Mouse (Mus musculus) urinary bladder, postnatal 14 days (tissue): ENCODE measurements around the gene Mrgprh.

Experiments used
- DNase-seq: peaks from one replicate; pipeline ENCODE4 v3.0.0; 2021; ENCODE audit warnings: low spot score

Mrgprh gene

DNA sequence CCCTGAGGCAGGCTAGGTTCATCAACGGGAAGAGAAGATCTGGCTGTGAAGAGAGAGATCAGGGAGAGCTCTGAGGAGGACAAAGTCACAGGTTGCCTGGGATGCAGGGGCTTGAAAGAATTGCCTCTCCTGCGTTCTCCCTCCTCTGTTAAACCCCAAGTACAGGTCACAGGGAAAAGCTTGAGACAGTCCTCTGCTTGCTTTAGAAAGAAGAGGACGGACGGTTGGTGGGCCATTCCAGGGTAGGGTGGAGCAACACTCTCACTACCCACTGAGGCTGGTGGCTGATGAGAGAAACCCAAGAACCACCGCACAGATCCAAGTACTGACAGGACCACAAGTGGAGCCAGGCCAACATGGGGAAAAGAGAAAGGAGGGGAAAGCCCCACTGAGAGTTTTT, at the start of gene Mrgprh:
Gene Mrgprh, plus strand, starts transcription at position 301 of the 400 bp plus-strand sequence.
- no peak for DNase-seq

DNA sequence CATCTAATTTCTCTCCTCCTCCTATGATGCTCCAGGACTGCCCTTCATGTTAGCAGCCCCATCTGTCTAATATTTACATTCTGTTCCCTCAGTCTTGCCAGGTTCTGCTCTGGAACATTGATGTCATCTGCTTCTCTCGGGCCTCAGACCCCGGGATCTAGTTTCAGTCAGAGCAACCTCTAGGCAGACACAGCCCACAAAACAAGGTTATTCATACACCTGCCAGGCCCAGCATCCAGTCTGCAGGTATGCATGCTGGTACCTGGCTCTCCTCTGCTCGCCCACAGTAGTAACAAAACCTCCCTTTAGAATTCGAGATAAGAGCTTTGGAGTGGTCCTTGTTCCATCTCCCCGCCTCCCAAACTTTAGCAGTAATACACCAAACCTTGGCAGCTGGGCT, 45.5 kb upstream of the Mrgprh start:
- no peak for DNase-seq

DNA sequence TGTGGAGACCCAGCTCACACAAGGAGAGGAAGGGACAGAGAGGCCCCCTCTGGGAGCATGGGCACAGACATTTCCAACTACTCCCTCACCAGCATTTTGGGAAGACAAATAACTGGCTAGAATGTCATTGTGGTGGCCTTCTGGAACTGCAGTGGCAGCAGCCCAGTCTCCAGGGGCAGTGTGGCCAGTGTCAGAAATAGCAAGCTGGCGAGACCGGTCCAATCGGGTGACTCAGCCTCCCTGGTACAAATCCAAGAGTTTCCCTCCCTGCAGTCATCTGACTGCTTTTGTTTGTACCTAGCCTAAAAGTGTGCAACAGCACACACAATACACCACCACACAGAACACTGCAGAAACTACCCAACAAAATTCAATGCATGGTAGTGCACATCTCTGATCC, 43.6 kb upstream of the Mrgprh start:
- DNase-seq: peak; percentile 75

GRCm38 (mm10) chr17:12832657-12833056, 43.2 kb upstream of the Mrgprh start:
- no peak for DNase-seq

- no peak for DNase-seq
These were observed 41.5 kb upstream of the Mrgprh start for GRCm38 (mm10) chr17:12834317-12834716.

- no peak for DNase-seq
These were observed 41.0 kb upstream of the Mrgprh start for GRCm38 (mm10) chr17:12834826-12835225.

DNA sequence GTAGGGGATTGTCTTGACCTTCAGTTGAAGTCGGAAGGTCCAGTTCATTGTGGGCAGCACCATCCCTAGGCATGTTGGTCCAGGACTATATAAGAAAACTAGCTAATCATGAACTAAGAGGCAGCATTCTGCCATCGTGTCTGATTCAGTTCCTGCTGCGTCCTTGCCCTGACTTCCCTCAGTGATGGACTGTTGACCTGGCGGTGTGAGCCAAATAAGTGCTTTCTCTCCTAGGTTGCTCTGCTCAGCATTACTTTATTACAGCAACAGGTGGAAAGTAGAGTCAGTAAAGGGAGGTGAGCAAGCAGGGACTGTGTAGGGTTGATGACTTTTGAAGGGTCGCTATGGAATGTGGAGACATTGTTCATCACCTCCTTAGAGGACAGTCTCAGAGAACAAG, 40.1 kb upstream of the Mrgprh start:
- no peak for DNase-seq

DNA sequence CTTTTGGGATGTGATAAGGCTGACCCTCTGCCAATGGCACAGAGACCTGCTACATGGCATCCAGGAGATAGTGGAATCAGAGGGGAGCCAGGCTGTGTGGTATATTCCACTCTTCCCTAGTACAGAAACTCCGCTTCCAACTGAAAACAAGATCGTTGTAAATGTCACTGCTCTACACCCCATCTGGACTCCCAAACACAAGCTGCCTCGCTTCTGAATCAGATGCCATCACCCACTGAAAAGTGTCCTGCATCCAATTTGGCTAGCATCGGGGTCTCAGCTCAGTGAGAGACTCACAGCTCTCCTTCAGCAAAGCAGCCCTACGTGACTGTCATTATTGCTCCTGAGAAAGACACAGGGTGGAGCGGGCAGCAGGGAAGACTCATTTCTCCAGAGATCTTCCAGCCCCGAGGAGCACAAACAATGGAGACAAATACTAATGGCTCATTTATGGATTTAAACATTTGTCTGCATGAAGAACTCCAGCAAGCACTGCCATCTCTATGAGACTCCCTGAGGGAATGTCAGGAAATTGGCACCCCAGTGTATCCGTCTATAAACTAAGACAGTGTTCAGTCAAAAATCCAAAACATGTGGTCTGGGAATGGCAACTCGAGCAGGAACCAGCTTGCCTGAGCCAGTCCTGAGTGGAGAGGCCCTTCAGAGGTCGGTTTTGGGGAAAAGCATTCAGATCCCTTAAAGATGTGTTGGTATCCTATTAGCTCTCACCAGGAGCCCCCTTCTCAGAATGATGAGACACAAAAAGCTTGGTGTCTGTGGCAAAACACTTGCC, 36.2 kb upstream of the Mrgprh start:
- no peak for DNase-seq

- no peak for DNase-seq
These were observed 32.0 kb upstream of the Mrgprh start for GRCm38 (mm10) chr17:12843826-12844225.

GRCm38 (mm10) chr17:12844540-12844939, 31.3 kb upstream of the Mrgprh start:
- no peak for DNase-seq

DNA sequence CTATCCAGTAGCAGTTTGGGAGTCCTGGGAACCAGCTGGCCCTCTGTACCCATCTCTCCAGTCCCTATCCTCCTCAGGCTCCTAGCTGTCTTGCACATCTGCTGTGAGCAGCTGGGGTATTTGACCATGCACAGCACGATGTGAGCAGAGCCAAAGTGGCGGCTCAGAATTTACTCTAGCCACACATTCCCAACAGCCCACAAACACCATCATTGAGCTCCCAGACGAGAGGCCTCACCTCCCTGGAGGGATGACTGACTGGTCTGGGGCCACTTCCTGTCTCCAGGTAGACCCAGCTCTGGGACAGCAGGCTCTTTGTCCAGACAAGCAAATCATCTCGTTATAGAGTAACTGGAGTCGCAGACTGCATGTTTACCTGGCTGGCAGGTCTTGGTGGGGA, 30.0 kb upstream of the Mrgprh start:
- DNase-seq: peak; percentile 20

- no peak for DNase-seq
These were observed 29.4 kb upstream of the Mrgprh start for GRCm38 (mm10) chr17:12846474-12846873.

DNA sequence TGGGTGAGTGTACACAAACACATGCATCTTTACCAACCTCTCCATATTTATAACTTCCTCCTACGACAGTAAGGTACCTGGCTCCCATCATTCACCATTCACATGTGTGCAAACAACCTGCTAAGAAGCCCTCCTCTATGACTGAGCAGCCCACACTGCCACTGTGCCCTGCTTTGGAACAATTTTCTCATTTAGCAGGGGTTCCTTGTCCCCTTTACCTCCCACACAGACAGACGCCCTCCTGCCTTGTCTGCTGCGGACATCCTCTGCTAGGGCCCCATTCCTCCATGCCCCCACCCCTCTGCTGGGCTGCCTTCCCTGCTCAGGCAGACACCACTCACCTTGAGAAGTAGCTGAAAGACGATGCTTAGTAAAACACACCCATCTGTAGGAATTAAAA, 28.1 kb upstream of the Mrgprh start:
- no peak for DNase-seq

DNA sequence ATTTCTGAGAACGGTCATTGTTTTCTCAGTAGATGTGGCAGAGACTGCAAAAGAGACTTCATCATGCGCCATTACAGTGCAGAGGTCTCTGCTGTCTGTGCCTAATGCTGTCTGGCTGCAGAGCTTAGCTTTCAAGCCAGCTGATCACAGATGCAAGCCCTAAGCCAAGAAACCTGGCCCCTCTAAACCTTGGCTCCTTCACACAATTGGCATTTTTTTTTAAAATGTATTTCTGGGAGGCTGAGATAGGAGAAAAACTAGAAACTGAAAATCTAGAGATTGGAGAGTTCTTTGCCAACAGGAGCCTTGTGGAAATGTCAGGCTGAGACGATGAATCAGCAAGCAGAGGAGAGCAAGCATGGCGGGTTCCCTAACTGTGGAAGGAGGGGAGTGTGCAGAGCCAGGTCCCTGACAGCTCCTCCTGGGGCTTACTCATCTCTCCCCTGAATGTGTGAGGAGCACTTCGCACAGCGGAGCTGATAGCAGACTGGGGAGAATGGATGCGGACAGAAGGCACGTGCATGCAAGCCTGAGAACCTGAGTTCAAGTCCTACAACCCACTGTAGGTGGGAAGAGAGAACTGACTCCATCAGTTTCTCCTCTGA, 26.0 kb upstream of the Mrgprh start:
- no peak for DNase-seq

DNA sequence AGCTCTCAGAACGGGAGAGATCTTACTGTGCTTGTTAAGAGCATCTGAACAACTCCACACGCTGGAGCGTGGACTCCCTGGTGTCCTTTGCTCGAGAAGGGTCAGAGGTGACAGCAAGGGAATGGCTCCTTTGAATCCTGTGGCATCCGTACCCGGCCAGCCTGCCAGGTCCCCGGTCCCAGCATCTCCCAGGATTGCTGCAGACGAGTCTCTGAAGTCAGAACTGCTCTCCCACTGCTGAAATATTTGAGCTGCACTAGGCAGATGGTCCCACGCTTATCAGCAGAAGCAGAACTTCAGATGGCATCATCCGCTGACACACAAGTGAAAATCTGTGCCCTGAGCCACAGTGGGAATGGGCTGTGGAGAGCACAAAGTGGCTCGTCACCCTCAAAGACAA, 24.1 kb upstream of the Mrgprh start:
- DNase-seq: no peak

DNA sequence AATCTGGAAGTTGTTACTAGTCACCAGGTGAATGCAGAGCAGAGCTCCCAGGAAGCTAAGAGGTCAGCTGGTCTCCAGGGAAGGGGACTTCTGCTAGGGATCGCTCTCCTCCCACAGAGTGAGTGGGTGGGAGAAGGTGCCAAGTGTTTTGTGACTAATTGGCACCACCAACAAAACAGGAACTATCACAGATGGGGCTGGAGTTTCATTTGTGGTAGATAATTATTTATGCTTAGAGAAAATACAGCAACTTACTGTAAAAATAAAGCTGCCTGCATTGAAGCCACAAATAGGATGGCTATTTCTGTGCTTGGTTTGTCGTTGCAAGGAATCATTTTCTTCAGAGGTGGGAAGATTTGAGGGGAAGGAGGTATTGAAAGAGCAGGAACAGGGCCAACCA, 22.0 kb upstream of the Mrgprh start:
- DNase-seq: no peak

DNA sequence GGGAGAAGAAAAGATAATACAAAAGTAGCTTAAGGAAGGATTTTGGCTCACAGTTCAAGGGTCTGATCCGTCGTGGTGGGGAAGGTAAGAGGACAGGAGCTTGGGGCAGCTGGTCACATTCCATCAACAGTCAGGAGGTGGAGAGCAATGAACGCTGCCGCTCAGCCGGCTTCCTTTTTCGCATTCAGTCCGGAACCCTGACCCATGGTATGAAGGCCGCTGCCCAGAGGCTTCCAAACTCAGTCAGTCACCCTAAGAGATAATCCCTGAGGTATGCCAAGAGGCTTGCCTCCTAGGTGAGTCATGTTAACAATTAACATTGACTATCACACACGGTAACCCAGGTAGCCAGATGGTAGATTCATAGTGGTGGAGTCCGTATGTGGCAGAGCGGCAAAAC, 21.4 kb upstream of the Mrgprh start:
- DNase-seq: no peak

DNA sequence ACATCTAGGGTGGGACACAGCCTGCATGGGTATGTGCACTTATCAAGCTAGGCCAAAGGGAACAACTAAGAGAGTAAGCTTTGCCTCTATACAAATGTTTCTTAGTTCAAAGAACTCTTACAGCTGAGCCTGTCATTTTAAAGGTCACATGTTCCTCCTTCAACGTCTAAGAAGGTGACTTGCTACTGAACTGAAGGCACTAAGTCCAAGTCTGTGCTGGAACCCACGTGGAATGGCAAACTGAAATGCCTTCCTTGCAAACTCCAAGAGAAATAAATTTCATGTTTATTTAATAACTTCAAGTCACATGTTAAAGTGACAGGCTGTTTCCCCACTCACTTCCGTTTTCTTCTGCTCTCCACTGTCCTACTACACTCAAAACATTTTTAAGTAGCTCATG, 18.4 kb upstream of the Mrgprh start:
- no peak for DNase-seq

- DNase-seq: no peak
These were observed 17.8 kb upstream of the Mrgprh start for GRCm38 (mm10) chr17:12858072-12858471.

- no peak for DNase-seq
These were observed 16.8 kb upstream of the Mrgprh start for GRCm38 (mm10) chr17:12859006-12859520.

DNA sequence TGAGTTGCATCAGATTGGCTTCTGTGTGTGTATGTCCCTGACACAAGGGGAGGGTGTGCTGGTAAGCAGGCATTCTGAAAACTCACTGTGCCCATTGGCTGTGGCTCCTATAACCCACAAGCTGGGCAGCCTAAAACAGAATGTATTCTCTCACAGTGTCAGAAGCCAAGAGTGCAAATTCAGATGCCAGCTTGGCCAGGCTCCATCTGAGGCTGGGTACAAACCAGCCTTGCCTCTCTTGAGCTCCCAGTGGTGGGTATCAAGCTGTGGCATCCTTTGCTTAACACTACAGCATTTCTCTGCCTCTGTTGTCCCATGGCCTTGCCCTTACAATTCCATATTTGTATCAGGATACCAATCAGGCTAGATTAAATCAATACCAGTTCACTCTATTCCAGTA, 11.7 kb upstream of the Mrgprh start:
- no peak for DNase-seq

DNA sequence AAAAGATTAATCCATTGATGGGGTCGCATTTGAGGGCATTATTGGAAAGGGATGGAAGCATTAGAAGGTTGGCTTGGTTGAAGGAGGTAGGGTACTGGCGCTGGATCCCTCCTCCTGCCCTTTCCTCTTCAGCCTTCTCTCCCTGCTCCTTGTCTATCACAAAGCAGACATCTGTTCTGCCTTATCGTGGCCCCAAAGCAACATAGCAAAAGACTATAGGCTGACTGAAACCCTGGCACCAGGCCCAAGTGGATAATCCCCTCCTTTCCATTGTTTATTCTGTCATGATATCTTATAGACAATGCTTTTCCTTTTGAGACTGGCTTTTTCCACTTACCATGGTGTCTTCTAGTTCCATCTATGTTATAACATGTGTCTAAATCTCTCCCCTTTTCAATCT, 10.4 kb upstream of the Mrgprh start:
- DNase-seq: no peak

- DNase-seq: no peak
These were observed 9.0 kb upstream of the Mrgprh start for GRCm38 (mm10) chr17:12866853-12867252.

DNA sequence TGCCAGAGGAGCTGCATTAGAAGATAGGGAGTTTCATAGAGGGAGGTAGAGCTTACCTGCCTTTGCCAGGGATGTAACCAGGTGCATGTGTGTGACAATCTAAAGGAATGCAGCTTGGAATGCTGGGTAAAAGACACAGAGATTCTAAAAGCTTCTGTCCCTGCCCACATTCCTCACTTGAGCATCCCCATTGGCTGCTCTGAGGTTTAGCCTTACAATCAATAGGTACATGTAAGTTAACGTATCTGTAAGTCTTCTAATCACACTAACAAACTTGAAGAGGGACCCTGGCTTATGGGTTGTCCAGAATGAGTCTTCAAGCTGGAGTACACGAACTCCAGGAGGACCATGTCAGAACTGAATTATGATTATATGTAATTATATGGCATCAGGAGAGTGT, 7.8 kb upstream of the Mrgprh start, which contains the start of gene Mas1:
Gene Mas1, minus strand, starts transcription at position 101 of the 400 bp plus-strand sequence.
- DNase-seq: no peak
